13 mouse cellular contexts compared by ENCODE assay signal in the genomic region with DNA sequence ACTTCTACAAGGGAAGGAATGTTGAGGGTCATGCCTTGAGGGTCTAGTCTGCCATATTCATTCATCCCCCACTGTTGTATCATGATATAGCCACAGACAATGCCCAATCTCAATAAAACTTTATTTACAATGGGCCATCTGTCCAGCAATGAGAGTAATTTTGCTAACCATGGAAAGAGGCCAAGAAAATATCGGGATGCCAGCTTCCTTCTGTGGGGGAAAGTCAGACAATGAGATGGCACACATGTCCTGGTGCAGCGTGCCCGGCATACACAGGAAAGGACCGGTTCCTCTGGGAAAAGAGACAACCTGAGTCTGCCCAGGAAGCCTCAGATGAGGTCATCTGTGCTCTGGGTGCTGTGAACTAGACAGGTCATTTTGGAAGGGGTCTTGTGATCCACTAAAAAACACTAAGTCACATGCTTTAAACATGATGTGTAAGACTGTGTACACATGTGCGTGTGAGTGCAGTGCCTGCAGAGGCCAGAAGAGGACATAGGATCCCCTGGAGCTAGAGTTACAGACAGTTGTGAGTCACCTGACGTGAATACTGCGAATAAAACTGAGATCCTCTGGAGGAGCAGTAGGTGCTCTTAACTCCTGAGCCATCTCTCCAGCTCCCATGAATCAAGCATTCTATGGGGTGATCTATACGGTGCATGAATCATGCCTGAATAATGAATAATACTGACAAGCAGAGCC. TPM values are rescaled to one million over a fixed set of nuclear protein-coding genes. Genes with fewer than 3 reads are reported as not detected.
DNase-seq lines count a peak whose midpoint lies in the region; ATAC-seq and TF ChIP-seq lines count a peak whose summit lies in the region.
"Had no signal": no experiment of that assay in that cellular context is flagged by ENCODE, and none has a peak within 500 bp of the region (broad histone marks: within the 10 kb centered on the region; RNA-seq: fewer than 3 reads in every experiment).

No protein-coding gene starts in this region.

- WGBS in hindbrain, embryonic 13.5 days: 83% methylated on average over 8 of the region's 8 CpGs
- 73% methylated on average over 8 of the region's 8 CpGs for WGBS in hindbrain, embryonic 16.5 days
- WGBS in neural tube, embryonic 15.5 days: 72% methylated on average over 8 of the region's 8 CpGs
- WGBS in intestine, postnatal 0 days: 82% methylated on average over 8 of the region's 8 CpGs

- H3K9me3 ChIP-seq in hindbrain, embryonic 13.5 days: no peaks in the 10 kb centered on the region
- H3K9me3 ChIP-seq in hindbrain, embryonic 16.5 days (ENCODE audit: control insufficient read depth, low read length): no peaks in the 10 kb centered on the region
- no peaks in the 10 kb centered on the region for H3K9me3 ChIP-seq in neural tube, embryonic 15.5 days (replicated peaks)
- no peaks in the 10 kb centered on the region for H3K9me3 ChIP-seq in intestine, postnatal 0 days (ENCODE audit: control insufficient read depth)
- H3K9me3 ChIP-seq: limb, embryonic 12.5 days; midbrain, embryonic 15.5 days had no signal

- H3K27ac ChIP-seq in hindbrain, embryonic 13.5 days: peak overlapping the region; percentile 18; the same call in 1 of the 2 replicates
- no peak overlapping the region for H3K27ac ChIP-seq in hindbrain, embryonic 16.5 days (ENCODE audit: low read depth, low read length)
- peak overlapping the region; percentile 37; the same call in 1 of the 2 replicates for H3K27ac ChIP-seq in neural tube, embryonic 15.5 days (replicated peaks)
- H3K27ac ChIP-seq in intestine, postnatal 0 days (ENCODE audit: low read depth, low read length): no peak overlapping the region
- H3K27ac ChIP-seq: limb, embryonic 12.5 days; midbrain, embryonic 15.5 days had no signal

- no peak for ATAC-seq in hindbrain, embryonic 13.5 days (ENCODE audit: low FRiP score)
- no peak for ATAC-seq in hindbrain, embryonic 16.5 days
- ATAC-seq in neural tube, embryonic 15.5 days (ENCODE audit: low FRiP score): no peak
- ATAC-seq in intestine, postnatal 0 days: no peak
- ATAC-seq: midbrain, embryonic 15.5 days had no signal

- H3K36me3 ChIP-seq in hindbrain, embryonic 13.5 days: no peaks in the 10 kb centered on the region
- no peaks in the 10 kb centered on the region for H3K36me3 ChIP-seq in hindbrain, embryonic 16.5 days (ENCODE audit: control insufficient read depth, insufficient read depth, low read length)
- H3K36me3 ChIP-seq in neural tube, embryonic 15.5 days: no peaks in the 10 kb centered on the region
- no peaks in the 10 kb centered on the region for H3K36me3 ChIP-seq in intestine, postnatal 0 days (ENCODE audit: control insufficient read depth, insufficient read depth)
- H3K36me3 ChIP-seq: midbrain, embryonic 15.5 days had no signal

- H3K4me1 ChIP-seq in hindbrain, embryonic 13.5 days (replicated peaks): peaks cover 51% of the 10 kb centered on the region
- H3K4me1 ChIP-seq in hindbrain, embryonic 16.5 days (ENCODE audit: control insufficient read depth, insufficient read depth, low read depth, low read length): peaks cover 29% of the 10 kb centered on the region
- H3K4me1 ChIP-seq in neural tube, embryonic 15.5 days: peaks cover 64% of the 10 kb centered on the region
- H3K4me1 ChIP-seq in intestine, postnatal 0 days (replicated peaks; ENCODE audit: control insufficient read depth, insufficient read depth, low read length): peaks cover 5% of the 10 kb centered on the region; the same call in 1 of the 2 replicates

- no peak overlapping the region for H3K4me2 ChIP-seq in hindbrain, embryonic 13.5 days
- no peak overlapping the region for H3K4me2 ChIP-seq in hindbrain, embryonic 16.5 days (ENCODE audit: low read length)
- H3K4me2 ChIP-seq in neural tube, embryonic 15.5 days: no peak overlapping the region
- H3K4me2 ChIP-seq in intestine, postnatal 0 days (replicated peaks; ENCODE audit: low read depth): no peak overlapping the region
- H3K4me2 ChIP-seq: limb, embryonic 12.5 days; midbrain, embryonic 15.5 days had no signal

- H3K9ac ChIP-seq in hindbrain, embryonic 13.5 days: no peak overlapping the region
- H3K9ac ChIP-seq in hindbrain, embryonic 16.5 days (ENCODE audit: low read depth, low read length): no peak overlapping the region
- H3K9ac ChIP-seq in neural tube, embryonic 15.5 days (replicated peaks): no peak overlapping the region
- no peak overlapping the region for H3K9ac ChIP-seq in intestine, postnatal 0 days (ENCODE audit: low read depth, low read length)
- H3K9ac ChIP-seq: limb, embryonic 12.5 days; midbrain, embryonic 15.5 days had no signal

- DNase-seq in neural tube, embryonic 10.5 days (ENCODE audit: extremely low spot score, low spot score): no peak
- peak; percentile 73 for DNase-seq in NIH3T3 (ENCODE audit: low read depth)
- no peak for DNase-seq in cerebellum, postnatal 4 days (ENCODE audit: low spot score in 2 of 2)
- DNase-seq: gastrocnemius, postnatal 25 days; kidney, adult 11 months; lung, adult 18-20 months; right cerebral cortex, adult 18-20 months had no signal

- no peaks in the 10 kb centered on the region for H3K27me3 ChIP-seq in hindbrain, embryonic 13.5 days
- H3K27me3 ChIP-seq in hindbrain, embryonic 16.5 days (replicated peaks; ENCODE audit: control insufficient read depth, insufficient read depth, low read length): no peaks in the 10 kb centered on the region
- H3K27me3 ChIP-seq in neural tube, embryonic 15.5 days (replicated peaks): no peaks in the 10 kb centered on the region
- no peaks in the 10 kb centered on the region for H3K27me3 ChIP-seq in intestine, postnatal 0 days (replicated peaks; ENCODE audit: control insufficient read depth, insufficient read depth, low read length)
- H3K27me3 ChIP-seq: limb, embryonic 12.5 days; midbrain, embryonic 15.5 days had no signal

- H3K4me3 ChIP-seq in hindbrain, embryonic 13.5 days: no peak overlapping the region
- no peak overlapping the region for H3K4me3 ChIP-seq in hindbrain, embryonic 16.5 days (ENCODE audit: low read length)
- no peak overlapping the region for H3K4me3 ChIP-seq in neural tube, embryonic 15.5 days (replicated peaks)
- no peak overlapping the region for H3K4me3 ChIP-seq in intestine, postnatal 0 days (ENCODE audit: low read depth, low read length)
- H3K4me3 ChIP-seq: limb, embryonic 12.5 days; midbrain, embryonic 15.5 days had no signal

- TF ChIP-seq CTCF in intestine, postnatal 0 days (IDR thresholded peaks at IDR 0.05; ENCODE audit: low read depth): peak; percentile 42

RNA-seq across cellular contexts. Expression of a gene that starts 4.2 kb away (rescaled TPM):
- polyA plus RNA-seq in hindbrain, embryonic 13.5 days (2015; fragmentation: Nextera tagmentation; extraction: Ambion mirVana): 0.22 and 0.26 TPM in 2 replicates
- polyA plus RNA-seq in hindbrain, embryonic 16.5 days (2015; fragmentation: Nextera tagmentation; extraction: Ambion mirVana): 0.15 and 0.17 TPM in 2 replicates
- polyA plus RNA-seq in neural tube, embryonic 15.5 days (2015; fragmentation: Nextera tagmentation; extraction: Ambion mirVana): 0.18 and 0.37 TPM in 2 replicates
- 0.12 TPM in 2 replicates for polyA plus RNA-seq in intestine, postnatal 0 days (2015; fragmentation: Nextera tagmentation; extraction: Ambion mirVana)

RNA-seq across cellular contexts. Expression of a gene that starts 9.0 kb away (rescaled TPM):
- 45.7 and 48.1 TPM in 2 replicates for polyA plus RNA-seq in hindbrain, embryonic 13.5 days (2015; fragmentation: Nextera tagmentation; extraction: Ambion mirVana)
- polyA plus RNA-seq in hindbrain, embryonic 16.5 days (2015; fragmentation: Nextera tagmentation; extraction: Ambion mirVana): 95.2 and 97.8 TPM in 2 replicates
- polyA plus RNA-seq in neural tube, embryonic 15.5 days (2015; fragmentation: Nextera tagmentation; extraction: Ambion mirVana): 84.6 and 86.6 TPM in 2 replicates
- polyA plus RNA-seq in intestine, postnatal 0 days (2015; fragmentation: Nextera tagmentation; extraction: Ambion mirVana): 38.9 TPM in 2 replicates

RNA-seq across cellular contexts. Expression of a gene that starts 55.3 kb away (rescaled TPM):
- polyA plus RNA-seq in hindbrain, embryonic 13.5 days (2015; fragmentation: Nextera tagmentation; extraction: Ambion mirVana): 2.9 and 4.8 TPM in 2 replicates
- polyA plus RNA-seq in hindbrain, embryonic 16.5 days (2015; fragmentation: Nextera tagmentation; extraction: Ambion mirVana): 7.1 and 8.1 TPM in 2 replicates
- 3.6 and 20.7 TPM in 2 replicates for polyA plus RNA-seq in neural tube, embryonic 15.5 days (2015; fragmentation: Nextera tagmentation; extraction: Ambion mirVana)
- polyA plus RNA-seq in intestine, postnatal 0 days (2015; fragmentation: Nextera tagmentation; extraction: Ambion mirVana): 348 and 382 TPM in 2 replicates

RNA-seq across cellular contexts. Expression of a gene that starts 56.5 kb away (rescaled TPM):
- 16.0 and 17.6 TPM in 2 replicates for polyA plus RNA-seq in hindbrain, embryonic 13.5 days (2015; fragmentation: Nextera tagmentation; extraction: Ambion mirVana)
- 15.2 and 18.9 TPM in 2 replicates for polyA plus RNA-seq in hindbrain, embryonic 16.5 days (2015; fragmentation: Nextera tagmentation; extraction: Ambion mirVana)
- 17.5 and 19.5 TPM in 2 replicates for polyA plus RNA-seq in neural tube, embryonic 15.5 days (2015; fragmentation: Nextera tagmentation; extraction: Ambion mirVana)
- polyA plus RNA-seq in intestine, postnatal 0 days (2015; fragmentation: Nextera tagmentation; extraction: Ambion mirVana): 6.0 and 6.1 TPM in 2 replicates

Comparison
In these comparisons a context has a peak if more than half of its experiments do, and no peak if none do; other contexts are left out.
1. H3K27ac ChIP-seq: peak in hindbrain, embryonic 13.5 days (single experiment) and neural tube, embryonic 15.5 days (single experiment); none in hindbrain, embryonic 16.5 days (single experiment) and intestine, postnatal 0 days (single experiment).
2. RNA of a gene that starts 55.3 kb away (polyA plus RNA-seq): 348 to 382 TPM in intestine, postnatal 0 days; 7.1 to 8.1 TPM in hindbrain, embryonic 16.5 days, 2.9 to 4.8 TPM in hindbrain, embryonic 13.5 days and 3.6 to 20.7 TPM in neural tube, embryonic 15.5 days; every median in the first group is over 10 times any median in the second.